Mouse (Mus musculus): ENCODE measurements around the gene Crlf3. TPM values are rescaled to one million over a fixed set of nuclear protein-coding genes. Genes with fewer than 3 reads are reported as not detected.

The Crlf3 gene
- 35.5 and 39.8 TPM in 2 replicates for polyA plus RNA-seq (2012; rRNA removed)

GRCm38 (mm10) chr11:80080826-80081728 is at the start of gene Crlf3:
TSS of gene Crlf3 (minus strand) at chr11:80080991.

GRCm38 (mm10) chr11:80088917-80089816 is 8.4 kb upstream of the Crlf3 start, which contains the start of gene Atad5:
TSS of gene Atad5 (plus strand) at chr11:80089400.

Other genes starting within 250 kb of the Crlf3 start
- gene Utp6, start 118.6 kb downstream of the Crlf3 start, polyA plus RNA-seq (2012; rRNA removed): 8.1 and 8.5 TPM in 2 replicates
- 15.1 and 16.5 TPM in 2 replicates for gene Suz12, start 87.9 kb downstream of the Crlf3 start, polyA plus RNA-seq (2012; rRNA removed)
- 4.8 and 5.7 TPM in 2 replicates for gene Atad5, start 8.4 kb upstream of the Crlf3 start, polyA plus RNA-seq (2012; rRNA removed)
- 9.6 and 10.1 TPM in 2 replicates for gene Tefm, start 61.2 kb upstream of the Crlf3 start, polyA plus RNA-seq (2012; rRNA removed)
- 6.1 and 6.7 TPM in 2 replicates for gene Adap2, start 73.1 kb upstream of the Crlf3 start, polyA plus RNA-seq (2012; rRNA removed)
- gene Rnf135, start 102.9 kb upstream of the Crlf3 start, polyA plus RNA-seq (2012; rRNA removed): 4.3 and 4.9 TPM in 2 replicates
- 13.4 and 16.4 TPM in 2 replicates for gene Rhot1, start 128.0 kb upstream of the Crlf3 start, polyA plus RNA-seq (2012; rRNA removed)
- 0.12 and 0.14 TPM in 2 replicates for gene Rhbdl3, start 219.9 kb upstream of the Crlf3 start, polyA plus RNA-seq (2012; rRNA removed)